Mouse (Mus musculus): ENCODE results near the gene Ddx19b. TPM values are rescaled to one million over a fixed set of nuclear protein-coding genes. Genes with fewer than 3 reads are reported as not detected.
"Not testable (repeated sequence)": the region's sequence is repeated elsewhere in the genome, so short reads cannot be mapped to it uniquely, and the experiment has no call there.

The Ddx19b gene
- total RNA-seq, 2 experiments from 2014 or later: 11.1 to 11.7 TPM

GRCm38 (mm10) chr8:110967326-110967725 is 64.2 kb downstream of the Ddx19b start:
- intact Hi-C loops (cut with DNase I): no loop called here
- no peak for DNase-seq

GRCm38 (mm10) chr8:110966586-110966985 is 65.0 kb downstream of the Ddx19b start:
- intact Hi-C loops (cut with DNase I): no loop called here
- no peak for DNase-seq

GRCm38 (mm10) chr8:110965594-110965993 is 66.0 kb downstream of the Ddx19b start:
- peak; percentile 80 to 89 for DNase-seq
- intact Hi-C loops (cut with DNase I): loop anchor here (2.0 kb wide), 2 partner anchors 47 to 63 kb away; partner anchors contain the start of genes Fuk and St3gal2

- intact Hi-C loops (cut with DNase I): loop anchor here (2.0 kb wide), 2 partner anchors 46 to 62 kb away; partner anchors contain the start of genes Fuk and St3gal2
- DNase-seq: no peak
Observed at GRCm38 (mm10) chr8:110964666-110965065, 66.9 kb downstream of the Ddx19b start.

GRCm38 (mm10) chr8:110963051-110963450 is 68.5 kb downstream of the Ddx19b start:
- intact Hi-C loops (cut with DNase I): no loop called here
- DNase-seq: no peak

GRCm38 (mm10) chr8:110959906-110960305 is 71.6 kb downstream of the Ddx19b start:
- intact Hi-C loops (cut with DNase I): no loop called here
- no peak for DNase-seq

GRCm38 (mm10) chr8:110959071-110959780 is 72.3 kb downstream of the Ddx19b start:
- DNase-seq: no peak
- intact Hi-C loops (cut with DNase I): no loop called here

GRCm38 (mm10) chr8:110958553-110958952 is 73.0 kb downstream of the Ddx19b start:
- intact Hi-C loops (cut with DNase I); DNase-seq: not testable (repeated sequence)

- no peak for DNase-seq
- intact Hi-C loops (cut with DNase I): no loop called here
Observed at GRCm38 (mm10) chr8:110958135-110958534, 73.4 kb downstream of the Ddx19b start.

GRCm38 (mm10) chr8:110957471-110957870 is 74.1 kb downstream of the Ddx19b start:
- intact Hi-C loops (cut with DNase I): no loop called here
- no peak for DNase-seq

- intact Hi-C loops (cut with DNase I): no loop called here
- DNase-seq: no peak
Observed at GRCm38 (mm10) chr8:110956619-110957450, 74.7 kb downstream of the Ddx19b start.

GRCm38 (mm10) chr8:110954776-110955175 is 76.8 kb downstream of the Ddx19b start:
- intact Hi-C loops (cut with DNase I): no loop called here
- no peak for DNase-seq

Small RNA genes within 50 kb of the gene (microRNA-seq; reads per million reads assigned to microRNA genes)
- 0 reads per million in 2 experiments for gene Gm24103 (ENCODE audit: borderline number of aligned reads in 2 of 2)
- gene Mir3473d (ENCODE audit: borderline number of aligned reads in 2 of 2): 0.67 to 1.4 reads per million in 2 experiments

Other genes starting within 250 kb of the Ddx19b start
- gene Il34, start 225.8 kb downstream of the Ddx19b start, total RNA-seq (2021): 1 to 10 TPM; 4.3 to 6.9 TPM
- 10 to 100 TPM; 74.3 to 78.3 TPM for gene Cog4, start 185.2 kb downstream of the Ddx19b start, total RNA-seq (2021)
- gene Sf3b3, start 185.0 kb downstream of the Ddx19b start, total RNA-seq (2021): 10 to 100 TPM; 37.3 to 39.1 TPM
- 1 to 10 TPM; 4.1 to 4.7 TPM for gene Fuk, start 129.3 kb downstream of the Ddx19b start, total RNA-seq (2021)
- gene St3gal2, start 111.8 kb downstream of the Ddx19b start, total RNA-seq (2021): 10 to 100 TPM; 27.5 to 28.3 TPM
- gene Ddx19a, start 34.0 kb downstream of the Ddx19b start, total RNA-seq (2021): 10 to 100 TPM; 34.2 to 35.4 TPM
- gene Aars, start 1.4 kb upstream of the Ddx19b start, total RNA-seq (2021): 10 to 100 TPM; 31.9 to 32.3 TPM
- gene Exosc6, start 24.6 kb upstream of the Ddx19b start, total RNA-seq (2021): not detected
- gene Clec18a, start 60.7 kb upstream of the Ddx19b start, total RNA-seq (2021): under 1 TPM; 0.80 to 0.81 TPM
- gene Pdpr, start 62.9 kb upstream of the Ddx19b start, total RNA-seq (2021): 100 to 1,000 TPM in 1 of 2 experiments, 10 to 100 TPM in 1; 97.4 to 113 TPM
- 100 to 1,000 TPM; 102 to 106 TPM for gene Glg1, start 227.5 kb upstream of the Ddx19b start, total RNA-seq (2021)